Mouse (Mus musculus) embryo, embryonic 9.5 days (tissue): ENCODE measurements around the gene Rtf1.
"Not testable (repeated sequence)": the region's sequence is repeated elsewhere in the genome, so short reads cannot be mapped to it uniquely, and the experiment has no call there.

ENCODE experiments used
- DNase-seq: peaks from one replicate; pipeline ENCODE4 v3.0.0-alpha.2; 2017; ENCODE audit errors: extremely low spot score

The Rtf1 gene

GRCm38 (mm10) chr2:119674525-119675214, at the start of gene Rtf1:
Gene Rtf1 (plus strand): TSS chr2:119675068.
- DNase-seq: peak; percentile 96

- DNase-seq: no peak
Measured at GRCm38 (mm10) chr2:119636781-119637180, 38.1 kb upstream of the Rtf1 start.

GRCm38 (mm10) chr2:119641214-119641912, 33.5 kb upstream of the Rtf1 start:
- DNase-seq: no peak

- no peak for DNase-seq
Measured at GRCm38 (mm10) chr2:119644254-119644653, 30.6 kb upstream of the Rtf1 start.

- peak; percentile 84 for DNase-seq
Measured at GRCm38 (mm10) chr2:119662220-119663182, 12.4 kb upstream of the Rtf1 start, which contains the start of gene Ndufaf1. Gene Ndufaf1 (minus strand): TSS chr2:119662827.

- DNase-seq: not testable (repeated sequence)
Measured at GRCm38 (mm10) chr2:119665744-119666143, 9.1 kb upstream of the Rtf1 start.

- peak; percentile 26 for DNase-seq
Measured at GRCm38 (mm10) chr2:119669010-119669409, 5.9 kb upstream of the Rtf1 start.

GRCm38 (mm10) chr2:119675215-119675784, 432 bp downstream of the Rtf1 start:
- DNase-seq: no peak

GRCm38 (mm10) chr2:119675831-119676230, 963 bp downstream of the Rtf1 start:
- DNase-seq: no peak

GRCm38 (mm10) chr2:119683706-119684105, 8.8 kb downstream of the Rtf1 start:
- no peak for DNase-seq

- DNase-seq: no peak
Measured at GRCm38 (mm10) chr2:119692003-119692701, 17.3 kb downstream of the Rtf1 start.

GRCm38 (mm10) chr2:119694826-119695225, 20.0 kb downstream of the Rtf1 start:
- DNase-seq: no peak

GRCm38 (mm10) chr2:119696111-119696510, 21.2 kb downstream of the Rtf1 start:
- DNase-seq: no peak

- DNase-seq: no peak
Measured at GRCm38 (mm10) chr2:119698472-119698871, 23.6 kb downstream of the Rtf1 start.

GRCm38 (mm10) chr2:119699962-119700361, 25.1 kb downstream of the Rtf1 start:
- no peak for DNase-seq

GRCm38 (mm10) chr2:119703171-119703570, 28.3 kb downstream of the Rtf1 start:
- DNase-seq: no peak

GRCm38 (mm10) chr2:119707676-119708075, 32.8 kb downstream of the Rtf1 start:
- no peak for DNase-seq

- no peak for DNase-seq
Measured at GRCm38 (mm10) chr2:119710011-119710410, 35.1 kb downstream of the Rtf1 start.

GRCm38 (mm10) chr2:119715868-119716267, 41.0 kb downstream of the Rtf1 start:
- DNase-seq: not testable (repeated sequence)

GRCm38 (mm10) chr2:119721070-119721469, 46.2 kb downstream of the Rtf1 start:
- DNase-seq: no peak
